Comparison of ENCODE assay signal across 11 mouse cellular contexts in genomic region chr5:118090101-118090500, GRCm38 (mm10).
DNase-seq lines count a peak whose midpoint lies in the region; ATAC-seq and TF ChIP-seq lines count a peak whose summit lies in the region.
"Had no signal": no experiment of that assay in that cellular context is flagged by ENCODE, and none has a peak within 500 bp of the region (broad histone marks: within the 10 kb centered on the region; RNA-seq: fewer than 3 reads in every experiment).

No protein-coding gene starts in this region.

- ATAC-seq in heart, embryonic 15.5 days (replicated peaks; ENCODE audit: insufficient number of reproducible peaks, insufficient read depth, low FRiP score, low read depth): no peak
- no peak for ATAC-seq in forebrain, embryonic 11.5 days (replicated peaks; ENCODE audit: low FRiP score)
- no peak for ATAC-seq in forebrain, postnatal 0 days
- ATAC-seq in midbrain, postnatal 0 days (ENCODE audit: low FRiP score): no peak
- ATAC-seq: intestine, embryonic 16.5 days had no signal

- no peaks in the 10 kb centered on the region for H3K27me3 ChIP-seq in heart, embryonic 15.5 days
- no peaks in the 10 kb centered on the region for H3K27me3 ChIP-seq in forebrain, embryonic 11.5 days (ENCODE audit: control insufficient read depth, insufficient read depth, low read length)
- H3K27me3 ChIP-seq in forebrain, postnatal 0 days (ENCODE audit: insufficient read depth, low read length): no peaks in the 10 kb centered on the region
- no peaks in the 10 kb centered on the region for H3K27me3 ChIP-seq in midbrain, postnatal 0 days (ENCODE audit: insufficient read depth, low read length)

- H3K27ac ChIP-seq in heart, embryonic 15.5 days: 0 out of 2 replicates have a peak overlapping the region, but pooled peaks have one; percentile 53
- 0 out of 2 replicates have a peak overlapping the region, but pooled peaks have one; percentile 13 for H3K27ac ChIP-seq in forebrain, embryonic 11.5 days (ENCODE audit: low read depth, low read length)
- H3K27ac ChIP-seq in forebrain, postnatal 0 days (ENCODE audit: low read depth, low read length): 0 out of 2 replicates have a peak overlapping the region, but pooled peaks have one; percentile 66
- peak overlapping the region; percentile 44 for H3K27ac ChIP-seq in midbrain, postnatal 0 days (ENCODE audit: low read depth, low read length)
- H3K27ac ChIP-seq: left cerebral cortex, adult 2 months had no signal

- no peaks in the 10 kb centered on the region for H3K9me3 ChIP-seq in heart, embryonic 15.5 days (replicated peaks)
- no peaks in the 10 kb centered on the region for H3K9me3 ChIP-seq in forebrain, embryonic 11.5 days (ENCODE audit: control insufficient read depth, low read length)
- no peaks in the 10 kb centered on the region for H3K9me3 ChIP-seq in forebrain, postnatal 0 days (ENCODE audit: low read length)
- H3K9me3 ChIP-seq in midbrain, postnatal 0 days (ENCODE audit: low read length): no peaks in the 10 kb centered on the region

- WGBS in heart, embryonic 15.5 days: 92% methylated on average over 6 of the region's 6 CpGs
- WGBS in forebrain, embryonic 11.5 days: 94% methylated on average over 6 of the region's 6 CpGs
- 92% methylated on average over 6 of the region's 6 CpGs for WGBS in forebrain, postnatal 0 days
- 96% methylated on average over 6 of the region's 6 CpGs for WGBS in midbrain, postnatal 0 days

- peaks cover 39% of the 10 kb centered on the region for H3K36me3 ChIP-seq in heart, embryonic 15.5 days
- H3K36me3 ChIP-seq in forebrain, embryonic 11.5 days (ENCODE audit: control insufficient read depth, insufficient read depth, low read length): peaks cover 2% of the 10 kb centered on the region
- peaks cover 25% of the 10 kb centered on the region for H3K36me3 ChIP-seq in forebrain, postnatal 0 days (ENCODE audit: insufficient read depth)
- peaks cover 20% of the 10 kb centered on the region for H3K36me3 ChIP-seq in midbrain, postnatal 0 days (ENCODE audit: insufficient read depth, low read length)

- H3K4me1 ChIP-seq in heart, embryonic 15.5 days (replicated peaks): peaks cover 31% of the 10 kb centered on the region
- no peaks in the 10 kb centered on the region for H3K4me1 ChIP-seq in forebrain, embryonic 11.5 days (replicated peaks; ENCODE audit: control insufficient read depth, insufficient read depth, low read length)
- no peaks in the 10 kb centered on the region for H3K4me1 ChIP-seq in forebrain, postnatal 0 days (ENCODE audit: insufficient read depth)
- peaks cover 6% of the 10 kb centered on the region; the same call in 1 of the 2 replicates for H3K4me1 ChIP-seq in midbrain, postnatal 0 days (ENCODE audit: insufficient read depth, low read length)

- intact Hi-C loops in heart, postnatal 36 days (cut with DNase I): no loop called here
- intact Hi-C loops in left cerebral cortex, postnatal 25 days (cut with DNase I): no loop called here

- no peak overlapping the region for H3K4me2 ChIP-seq in heart, embryonic 15.5 days
- no peak overlapping the region for H3K4me2 ChIP-seq in forebrain, embryonic 11.5 days (ENCODE audit: low read depth, low read length, severe bottlenecking)
- no peak overlapping the region for H3K4me2 ChIP-seq in forebrain, postnatal 0 days (ENCODE audit: low read depth)
- H3K4me2 ChIP-seq in midbrain, postnatal 0 days (ENCODE audit: low read depth, low read length, poor library complexity, severe bottlenecking): no peak overlapping the region
- H3K4me2 ChIP-seq: liver, embryonic 11.5 days had no signal

- H3K4me3 ChIP-seq in heart, embryonic 15.5 days: no peak overlapping the region
- H3K4me3 ChIP-seq in forebrain, embryonic 11.5 days (ENCODE audit: low read depth, low read length): no peak overlapping the region
- H3K4me3 ChIP-seq in forebrain, postnatal 0 days (ENCODE audit: low read depth, low read length): no peak overlapping the region
- H3K4me3 ChIP-seq in midbrain, postnatal 0 days (ENCODE audit: low read depth, low read length): no peak overlapping the region
- H3K4me3 ChIP-seq: left cerebral cortex, adult 2 months had no signal

- TF ChIP-seq CTCF in forebrain, postnatal 0 days (IDR thresholded peaks at IDR 0.05; ENCODE audit: low read depth): no peak
- no peak for TF ChIP-seq CTCF in midbrain, postnatal 0 days (IDR thresholded peaks at IDR 0.05)

- H3K9ac ChIP-seq in heart, embryonic 15.5 days: no peak overlapping the region
- no peak overlapping the region for H3K9ac ChIP-seq in forebrain, embryonic 11.5 days (ENCODE audit: low read length)
- no peak overlapping the region for H3K9ac ChIP-seq in forebrain, postnatal 0 days
- no peak overlapping the region for H3K9ac ChIP-seq in midbrain, postnatal 0 days (replicated peaks; ENCODE audit: low read length, poor library complexity, severe bottlenecking)

- no peak for DNase-seq in heart, postnatal 36 days
- DNase-seq in forebrain, embryonic 11.5 days (ENCODE audit: low spot score): no peak
- no peak for DNase-seq in forebrain, postnatal 0 days
- no peak for DNase-seq in midbrain, postnatal 0 days (ENCODE audit: low spot score)
- DNase-seq in urinary bladder, postnatal 4 days (ENCODE audit: low spot score in 2 of 2): no peak
- no peak for DNase-seq in left cerebral cortex, postnatal 25 days (ENCODE audit: low spot score in 2 of 2)
- DNase-seq: cerebellum, adult 11 months had no signal

Comparison
In these comparisons a context has a peak if more than half of its experiments do, and no peak if none do; other contexts are left out.
1. H3K27ac ChIP-seq: peak in every context shown above with its lines; median percentile 66 in forebrain, postnatal 0 days; 53 in heart, embryonic 15.5 days; 44 in midbrain, postnatal 0 days; 13 in forebrain, embryonic 11.5 days.